Mouse (Mus musculus): ENCODE results near the gene Gabbr1. TPM values are rescaled to one million over a fixed set of nuclear protein-coding genes. Genes with fewer than 3 reads are reported as not detected.
"Not testable (repeated sequence)": the region's sequence is repeated elsewhere in the genome, so short reads cannot be mapped to it uniquely, and the experiment has no call there.

The Gabbr1 gene
- total RNA-seq (2015) (12.4 and 14.2 TPM in 2 replicates), total RNA-seq (2017) (5.7 and 10.5 TPM in 2 replicates)

DNA sequence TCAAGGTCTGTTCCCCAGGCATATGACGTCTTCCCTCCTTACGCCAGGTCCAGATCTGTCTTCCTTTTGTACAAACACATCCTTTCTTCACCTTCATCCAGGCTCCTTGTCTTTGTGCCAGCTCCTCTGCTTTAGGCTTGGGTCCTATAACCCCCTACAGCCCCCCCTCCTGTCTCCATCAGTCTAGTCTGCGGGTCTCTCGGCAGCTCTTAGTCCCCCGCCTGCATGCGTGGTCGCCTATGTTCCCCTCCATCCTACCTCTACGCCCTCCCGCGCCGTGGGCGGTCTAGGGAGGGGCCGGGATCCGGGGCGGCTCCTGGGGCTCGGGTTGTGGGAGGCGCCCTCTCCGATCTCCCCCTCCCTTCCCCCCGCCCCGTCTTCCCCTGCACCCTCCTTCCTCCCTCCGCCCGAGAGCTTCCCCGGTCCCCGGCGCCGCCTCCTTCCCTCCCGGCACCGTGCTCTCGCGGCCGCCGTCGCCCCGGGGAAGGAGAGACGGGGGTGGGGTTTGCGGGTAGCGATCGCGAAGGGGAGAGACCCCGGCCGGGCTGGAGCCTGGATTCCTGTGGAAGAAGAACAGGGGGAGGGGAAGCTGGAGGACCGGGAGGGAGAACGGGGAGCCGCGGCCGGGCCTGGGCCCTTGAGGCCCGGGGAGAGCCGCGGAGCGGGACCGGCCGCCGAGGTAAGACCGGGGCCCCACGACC lies at the start of gene Gabbr1:
Gabbr1 (plus strand) TSS at position 356 of the 701 bp plus-strand sequence.
- peak; percentile 68 for ATAC-seq (ENCODE audit: poor library complexity, severe bottlenecking)

DNA sequence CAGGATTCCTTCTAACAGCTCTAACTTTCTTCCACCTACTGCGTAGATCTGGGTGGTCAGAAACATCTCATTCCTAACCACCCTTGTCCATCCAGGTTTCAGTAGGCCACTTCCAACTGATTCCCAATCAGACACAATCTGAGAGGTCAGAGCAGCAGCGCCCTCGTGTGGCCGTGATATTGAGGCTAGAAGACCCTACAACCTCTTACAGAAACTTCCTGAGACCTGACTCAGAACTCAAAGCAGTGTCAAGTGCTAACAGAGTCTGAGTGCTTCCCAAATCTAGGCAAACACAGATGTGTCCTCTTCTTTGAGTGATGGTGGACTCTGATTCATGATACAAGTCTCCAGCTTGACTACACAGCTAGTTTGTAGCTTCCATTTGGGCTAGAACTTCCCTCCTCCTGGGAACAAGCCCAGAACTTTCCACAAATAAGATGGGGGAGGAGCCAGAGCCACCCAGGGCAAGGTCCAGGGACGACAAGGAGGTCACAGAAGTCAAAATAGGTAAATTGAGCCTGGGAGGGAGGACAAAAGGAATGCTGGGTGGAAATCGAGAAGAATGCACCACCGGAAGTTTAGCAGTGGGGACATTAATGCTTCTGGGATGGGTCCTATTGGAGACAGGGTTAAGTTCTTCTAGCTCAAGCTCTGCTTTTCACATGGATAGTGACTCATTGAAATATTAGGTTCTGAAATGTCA lies 48.6 kb upstream of the Gabbr1 start:
- peak; percentile 45; the same call in 1 of the 2 replicates for ATAC-seq (ENCODE audit: poor library complexity, severe bottlenecking)

DNA sequence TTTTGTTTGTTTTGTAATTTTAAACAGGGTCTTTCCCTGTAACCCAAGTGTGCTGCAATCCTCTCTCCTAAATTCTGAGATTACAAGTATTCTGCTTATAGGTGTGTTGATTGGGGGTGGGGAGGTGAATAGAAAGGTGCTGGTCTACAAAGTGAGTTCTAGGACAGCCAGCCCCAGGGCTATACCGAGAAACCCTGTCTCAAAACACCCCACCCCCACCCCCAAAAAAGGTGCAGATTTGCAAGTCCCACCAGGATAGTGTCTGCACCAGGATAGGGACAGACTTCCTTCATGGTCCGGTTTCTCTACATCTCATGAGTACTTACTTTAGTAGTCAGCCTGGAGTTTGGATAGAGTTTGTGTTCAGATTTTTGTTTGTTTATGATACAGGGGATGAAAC lies 47.3 kb upstream of the Gabbr1 start:
- no peak for ATAC-seq (ENCODE audit: poor library complexity, severe bottlenecking)

DNA sequence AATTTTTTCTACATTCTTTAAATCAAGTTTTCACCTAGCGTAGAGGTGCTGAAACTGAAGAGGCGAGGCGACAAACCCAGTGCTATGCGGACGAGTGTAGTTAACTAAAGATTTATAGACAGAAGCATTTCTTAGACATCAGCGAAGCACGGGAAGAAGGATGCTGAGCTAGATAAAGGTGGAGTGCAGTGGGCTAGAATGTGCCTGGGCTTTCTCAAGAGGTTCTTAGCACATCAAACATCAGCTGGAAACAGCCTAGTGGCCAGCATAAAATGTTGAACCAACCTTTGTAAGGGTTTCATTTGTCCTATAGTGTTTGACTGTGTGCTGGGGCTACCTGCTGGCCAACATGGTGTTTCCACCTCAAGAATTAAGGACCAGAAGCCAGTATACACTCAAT lies 44.9 kb upstream of the Gabbr1 start, which contains the start of gene Zfp57:
Zfp57 (plus strand) TSS at position 301 of the 400 bp plus-strand sequence.
- no peak for ATAC-seq (ENCODE audit: poor library complexity, severe bottlenecking)

DNA sequence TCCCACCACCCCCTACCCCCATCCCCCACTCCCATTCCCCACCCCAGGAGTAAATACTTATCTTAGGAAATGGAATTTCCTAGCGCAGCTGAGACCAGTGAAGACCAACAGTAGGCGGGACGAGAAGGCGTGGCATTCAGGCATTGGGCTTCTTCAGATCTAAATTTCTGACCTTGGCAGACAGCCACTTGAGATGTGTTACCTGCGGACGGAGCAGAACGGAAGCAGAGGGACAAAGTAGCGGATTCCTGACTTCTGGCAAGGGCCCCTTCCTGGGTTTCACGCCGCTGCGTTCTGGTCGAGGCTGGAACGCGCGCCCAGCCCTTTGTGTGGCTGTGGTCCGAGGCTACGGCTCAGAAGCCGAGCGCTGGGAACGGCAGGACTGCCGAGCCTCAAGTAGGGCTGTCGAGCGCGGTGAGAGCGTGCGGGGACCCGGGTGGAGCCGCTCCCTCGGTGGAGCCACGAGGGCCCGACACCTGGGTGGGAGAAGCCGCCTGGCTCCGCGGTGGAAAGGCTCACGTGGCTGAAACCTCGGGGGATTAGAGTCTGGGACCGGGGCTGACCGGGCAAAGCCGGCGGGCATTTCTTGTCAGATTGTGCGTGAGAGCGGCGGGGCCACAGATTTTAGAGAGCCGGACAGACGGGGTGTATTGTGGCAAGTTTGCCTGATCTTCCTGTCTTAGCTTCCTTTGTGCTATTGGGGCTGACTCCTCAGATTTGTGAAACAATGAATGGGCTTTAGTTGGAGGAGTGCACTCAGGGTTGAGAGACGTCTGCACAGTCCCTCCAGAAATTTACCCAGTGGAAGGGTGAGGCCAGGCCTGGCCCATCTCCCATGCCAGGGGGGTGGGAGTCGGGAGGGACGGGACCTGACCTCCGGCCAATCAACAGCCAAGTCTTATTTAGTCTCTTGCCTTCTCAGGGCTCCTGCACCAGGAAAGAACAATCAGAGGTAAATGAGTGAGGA lies 43.1 kb upstream of the Gabbr1 start:
- peak; percentile 47; the same call in 1 of the 2 replicates for ATAC-seq (ENCODE audit: poor library complexity, severe bottlenecking)

DNA sequence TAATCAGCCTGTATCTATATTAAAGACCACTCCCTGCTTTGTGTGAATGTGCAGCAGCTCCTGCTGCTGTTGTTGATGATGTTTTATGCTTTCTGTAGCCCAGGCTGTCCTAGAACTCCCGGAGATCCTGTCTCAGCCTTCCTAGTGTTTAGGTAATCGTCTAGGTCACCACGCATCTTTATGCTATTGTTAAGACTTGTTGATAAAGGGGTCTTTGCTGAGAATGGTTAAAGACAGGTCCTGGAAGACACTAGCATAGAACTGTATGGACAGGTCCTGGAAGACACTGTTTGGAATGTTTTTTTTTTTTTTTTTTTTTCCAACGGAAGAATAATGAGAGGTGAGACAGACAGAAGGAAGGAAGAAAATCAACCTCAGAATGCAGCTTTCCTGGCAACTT lies 42.4 kb upstream of the Gabbr1 start:
- ATAC-seq (ENCODE audit: poor library complexity, severe bottlenecking) = no peak

GRCm38 (mm10) chr17:37008161-37008560 lies 37.6 kb upstream of the Gabbr1 start:
- ATAC-seq (ENCODE audit: poor library complexity, severe bottlenecking) = no peak

- ATAC-seq (ENCODE audit: poor library complexity, severe bottlenecking) = peak; percentile 87
These were observed 36.2 kb upstream of the Gabbr1 start for GRCm38 (mm10) chr17:37009460-37010042.

GRCm38 (mm10) chr17:37011719-37012118 lies 34.0 kb upstream of the Gabbr1 start:
- no peak for ATAC-seq (ENCODE audit: poor library complexity, severe bottlenecking)

DNA sequence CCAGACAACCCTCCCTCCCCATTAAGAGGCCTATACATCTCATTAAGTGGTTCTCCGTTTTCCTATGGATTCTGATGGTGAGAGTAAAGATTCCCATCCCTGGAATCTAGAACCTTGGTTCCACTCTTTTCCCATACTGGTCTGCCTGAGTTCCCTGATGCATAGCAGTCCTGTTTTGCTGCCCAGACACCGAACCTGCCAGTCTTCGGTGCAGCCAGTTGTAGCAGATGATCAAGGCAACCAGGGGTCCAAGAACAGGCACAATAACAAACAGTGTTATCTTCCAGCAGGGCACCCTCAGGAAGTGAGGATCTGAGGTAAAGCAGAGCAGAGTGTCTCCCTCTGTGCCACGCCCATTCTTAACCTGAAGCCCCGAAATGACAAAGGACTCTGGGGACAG lies 33.6 kb upstream of the Gabbr1 start:
- ATAC-seq (ENCODE audit: poor library complexity, severe bottlenecking) = no peak

DNA sequence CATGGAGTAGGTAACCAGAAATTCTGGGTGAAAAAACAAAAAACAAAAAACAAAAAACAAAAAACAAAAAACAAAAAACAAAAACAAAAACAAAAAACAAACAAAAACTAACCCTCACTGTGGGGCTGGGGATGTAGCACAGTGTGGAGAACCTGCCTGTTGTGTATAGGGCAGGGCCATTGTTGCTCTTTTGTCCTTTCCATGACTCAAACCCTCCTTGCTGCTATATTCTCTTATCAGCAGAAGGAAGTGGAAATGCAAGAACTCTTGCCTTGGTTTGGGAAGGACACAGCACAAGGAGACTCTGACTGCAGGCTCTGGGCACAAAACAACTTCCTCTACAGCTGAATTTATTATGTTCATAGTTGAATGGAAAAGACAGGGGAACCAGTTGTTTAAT lies 29.4 kb upstream of the Gabbr1 start:
- no peak for ATAC-seq (ENCODE audit: poor library complexity, severe bottlenecking)

DNA sequence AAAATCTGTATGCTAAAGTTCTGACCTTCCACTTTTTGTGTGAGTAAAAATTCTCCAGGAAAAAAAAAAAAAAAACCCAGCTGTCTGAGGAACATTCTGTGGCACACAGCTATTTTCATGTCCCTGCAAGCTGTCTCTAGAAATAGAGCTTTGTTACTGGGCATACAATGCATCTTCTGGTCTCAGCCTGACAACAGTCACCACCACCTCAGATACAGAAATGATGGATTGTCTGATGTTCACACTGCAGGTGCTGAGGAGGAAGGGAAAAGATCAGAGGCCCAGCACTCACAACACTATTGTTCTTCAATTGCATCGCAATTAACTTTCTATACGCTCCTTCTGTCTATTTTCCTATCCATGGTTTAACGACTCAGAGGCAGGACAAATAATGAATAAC lies 27.4 kb upstream of the Gabbr1 start:
- no peak for ATAC-seq (ENCODE audit: poor library complexity, severe bottlenecking)

DNA sequence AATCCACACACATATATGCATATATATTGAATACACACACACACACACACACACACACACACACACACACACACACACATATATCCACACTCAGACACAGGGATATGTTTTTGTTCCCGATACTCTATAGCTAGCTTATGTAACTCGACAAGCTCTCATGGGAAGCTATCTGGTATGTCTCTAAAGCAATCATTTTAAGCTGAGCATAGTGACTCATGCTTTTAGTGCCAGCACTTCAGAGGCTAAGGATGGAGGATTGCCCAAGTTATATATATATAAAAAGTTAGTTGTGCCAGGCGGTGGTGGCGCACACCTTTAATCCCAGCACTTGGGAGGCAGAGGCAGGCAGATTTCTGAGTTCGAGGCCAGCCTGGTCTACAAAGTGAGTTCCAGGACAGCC lies 26.5 kb upstream of the Gabbr1 start:
- not testable (repeated sequence) for ATAC-seq (ENCODE audit: poor library complexity, severe bottlenecking)

- peak; percentile 59 for ATAC-seq (ENCODE audit: poor library complexity, severe bottlenecking)
These were observed 22.9 kb upstream of the Gabbr1 start, which contains the start of gene Mog for GRCm38 (mm10) chr17:37022628-37023576. Mog (minus strand) TSS chr17:37023398.

DNA sequence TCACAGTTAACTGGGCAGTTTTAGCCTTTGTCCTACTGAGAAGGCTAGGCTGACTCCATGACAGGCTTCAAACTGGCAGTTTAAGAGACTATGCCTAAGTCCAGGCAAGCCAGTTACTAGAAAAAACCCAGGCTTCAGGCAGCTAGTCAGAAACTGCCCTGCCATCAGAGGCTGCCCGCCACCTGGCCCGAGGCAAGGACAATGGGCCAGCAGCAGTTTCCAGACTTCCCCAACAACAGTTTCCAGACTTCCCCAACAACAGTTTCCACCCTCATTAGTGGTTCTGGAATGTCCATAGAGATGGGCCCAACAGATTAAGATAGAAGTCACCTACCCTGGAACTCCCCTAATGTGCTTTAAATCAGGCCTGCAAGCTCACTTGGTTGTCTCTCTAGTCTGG lies 19.3 kb upstream of the Gabbr1 start:
- ATAC-seq (ENCODE audit: poor library complexity, severe bottlenecking) = no peak

- ATAC-seq (ENCODE audit: poor library complexity, severe bottlenecking) = no peak
These were observed 18.3 kb upstream of the Gabbr1 start for GRCm38 (mm10) chr17:37027486-37027885.

DNA sequence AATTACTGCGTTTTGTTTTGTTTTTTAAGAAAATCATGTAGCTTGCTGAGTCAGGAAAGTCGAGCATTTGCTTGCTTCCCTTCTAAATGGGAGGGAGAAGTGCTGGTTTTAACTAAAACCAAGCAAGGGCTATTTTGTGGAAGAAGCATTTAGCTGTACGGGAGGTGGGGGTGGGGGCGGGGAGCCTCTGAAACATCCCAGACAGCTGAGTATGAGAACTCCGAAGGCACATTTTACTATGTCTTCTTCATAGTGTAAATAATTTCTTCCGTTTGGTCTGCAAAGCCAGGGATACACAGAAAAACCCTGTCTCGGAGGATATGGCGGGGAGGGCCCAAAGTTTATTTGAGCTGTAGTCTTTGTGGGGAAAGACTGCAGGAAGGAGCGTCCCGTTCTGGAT lies 17.6 kb upstream of the Gabbr1 start:
- ATAC-seq (ENCODE audit: poor library complexity, severe bottlenecking) = no peak

DNA sequence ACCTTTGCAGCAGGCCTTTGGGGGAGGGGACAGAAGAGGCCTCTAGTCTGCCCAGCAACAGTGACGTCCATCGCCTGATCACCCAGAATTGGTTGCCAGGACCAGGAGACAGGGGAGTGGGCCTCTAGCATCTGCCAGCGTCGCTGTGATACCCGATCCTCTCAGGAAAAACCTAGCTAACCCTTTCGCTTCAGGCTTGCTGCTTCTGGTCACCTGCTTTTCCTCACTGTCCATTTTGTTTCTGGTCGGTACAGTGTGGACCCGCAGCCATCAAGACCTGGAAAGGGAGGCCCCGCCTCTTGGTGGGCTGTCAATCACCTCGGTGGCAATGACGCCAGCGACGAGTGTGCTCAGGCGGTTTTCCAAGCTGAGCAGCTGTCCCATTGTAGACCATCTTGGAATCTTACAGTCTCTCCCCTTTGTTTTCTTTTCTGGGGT lies 17.1 kb upstream of the Gabbr1 start:
- peak; percentile 83 for ATAC-seq (ENCODE audit: poor library complexity, severe bottlenecking)

- no peak for ATAC-seq (ENCODE audit: poor library complexity, severe bottlenecking)
These were observed 16.6 kb upstream of the Gabbr1 start for GRCm38 (mm10) chr17:37029162-37029561.

Measured in megakaryocyte, adult 5-6 weeks (primary cell).